Mouse (Mus musculus) left cerebral cortex, adult 2 months (tissue): Measurements from ENCODE around the gene Pgm5. TPM values are rescaled to one million over a fixed set of nuclear protein-coding genes. Genes with fewer than 3 reads are reported as not detected.

Experiments
- DNase-seq, 2 experiments: peaks; one replicate each; pipeline ENCODE4 v3.0.0; 2021 to 2022; ENCODE audit warnings: low spot score in 2 of 2, mixed read lengths in 1 of 2; ENCODE audit errors: extremely low spot score in 1 of 2
- H3K27ac ChIP-seq: fragments of 200-600 bp; 2 replicates; pipeline ENCODE4 v1.8.1; 2022
- H3K4me3 ChIP-seq: fragments of 200-600 bp; 2 replicates; pipeline ENCODE4 v1.8.1; 2022
- CTCF ChIP-seq: fragments of 200-600 bp; IDR thresholded peaks from 2 replicates; pipeline ENCODE4 v1.8.1; 2022; ENCODE audit warnings: antibody characterized with exemption, mild to moderate bottlenecking, moderate library complexity
- intact Hi-C: fragments of 180-260 bp; cut with DNase I; formaldehyde crosslinking; loops from one replicate; pipeline ENCODE4 v1.15.1; 2025
- total RNA-seq, 2 experiments: library from RNA; stranded (reverse); gene quantifications; 2 replicates each; pipeline ENCODE4 v1.2.3; 2021

The Pgm5 gene
- total RNA-seq, 2 experiments from 2014 or later: 6.2 to 6.3 TPM

DNA sequence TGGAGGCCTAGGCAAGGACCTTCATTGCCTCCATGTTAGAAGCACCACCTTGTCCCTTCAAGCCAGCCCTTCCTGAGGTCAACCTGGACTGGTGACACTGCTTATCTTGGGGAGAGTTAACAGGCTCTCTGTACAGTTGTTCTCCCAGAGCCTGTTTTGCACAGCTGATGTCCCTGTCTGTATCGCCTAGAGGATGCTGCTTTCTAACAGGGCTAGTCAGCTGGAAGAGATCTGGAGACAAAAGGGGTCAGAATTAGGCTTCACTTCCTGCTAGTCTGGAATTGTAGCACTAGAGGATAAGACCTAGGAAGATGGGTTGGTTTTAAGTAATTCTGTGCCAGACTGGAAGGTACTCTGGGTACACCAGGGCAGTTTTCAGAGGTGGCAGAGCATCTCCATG lies 163.7 kb downstream of the Pgm5 start:
- no peak for TF ChIP-seq CTCF
- intact Hi-C loops: no loop called here
- DNase-seq: no peak
- no peak overlapping the region for H3K27ac ChIP-seq
- H3K4me3 ChIP-seq: no peak overlapping the region

DNA sequence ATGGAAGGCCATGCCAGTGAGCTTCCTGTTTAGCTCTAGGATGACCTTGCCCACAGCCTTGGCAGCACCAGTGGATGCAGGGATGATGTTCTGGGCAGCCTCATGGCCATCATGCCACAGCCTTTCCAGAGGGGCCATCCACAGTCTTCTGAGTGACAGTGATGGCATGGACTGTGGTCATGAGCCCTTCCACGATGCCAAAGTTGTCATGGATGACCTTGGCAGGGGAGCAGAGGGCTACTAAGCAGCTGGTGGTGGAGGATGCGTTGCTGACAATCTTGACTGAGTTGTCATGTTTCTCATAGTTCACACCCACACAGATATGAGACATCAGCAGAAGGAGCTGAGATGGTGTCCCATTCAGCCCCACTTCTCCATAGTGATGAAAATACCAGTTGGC lies 169.0 kb downstream of the Pgm5 start:
- DNase-seq: no peak
- intact Hi-C loops: no loop called here
- Histone ChIP-seq H3K4me3 (no peak overlapping the region), H3K27ac (no peak overlapping the region)
- TF ChIP-seq CTCF: no peak

DNA sequence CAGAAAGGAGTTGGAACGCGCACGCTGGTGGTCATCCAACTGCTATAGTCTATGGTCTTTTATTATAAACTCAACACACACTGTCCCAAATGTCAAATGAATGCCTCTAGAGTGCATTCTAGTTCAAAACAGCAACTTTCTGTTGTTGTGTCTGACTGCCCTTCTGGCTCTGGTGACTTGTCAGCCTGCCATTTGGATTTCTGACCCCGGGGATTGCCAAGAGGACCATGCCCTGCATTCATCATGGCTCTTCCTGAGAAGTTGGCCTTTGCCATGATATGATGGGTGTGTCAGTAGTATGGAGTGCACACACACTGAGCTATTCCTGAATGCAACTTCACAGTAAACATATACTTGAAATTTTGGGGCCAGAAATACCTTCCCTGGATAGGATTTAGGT lies 172.1 kb downstream of the Pgm5 start:
- no peak overlapping the region for H3K4me3 ChIP-seq
- no peak for TF ChIP-seq CTCF
- no peak for DNase-seq
- H3K27ac ChIP-seq: no peak overlapping the region
- intact Hi-C loops: no loop called here

DNA sequence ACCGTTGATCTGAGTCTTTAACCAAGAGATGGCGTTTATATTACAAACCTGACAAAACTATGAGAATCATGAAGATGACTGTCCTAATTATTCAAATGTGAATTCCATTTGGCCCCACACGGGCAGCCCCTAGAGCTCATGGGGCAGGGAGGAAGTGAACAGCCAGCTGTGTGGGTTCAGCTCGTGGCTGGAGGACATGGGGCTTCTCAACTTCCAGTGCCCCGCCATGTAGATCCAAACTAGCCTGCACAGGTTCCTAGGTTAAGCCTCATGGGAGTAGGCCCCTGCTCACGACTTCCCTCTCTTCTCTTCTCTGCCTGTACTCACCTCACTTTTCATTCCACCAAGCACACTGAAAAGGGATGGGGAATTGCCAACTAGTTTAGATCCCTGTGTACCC lies 173.3 kb downstream of the Pgm5 start:
- no peak for DNase-seq
- no peak overlapping the region for H3K4me3 ChIP-seq
- no peak for TF ChIP-seq CTCF
- intact Hi-C loops: no loop called here
- no peak overlapping the region for H3K27ac ChIP-seq

DNA sequence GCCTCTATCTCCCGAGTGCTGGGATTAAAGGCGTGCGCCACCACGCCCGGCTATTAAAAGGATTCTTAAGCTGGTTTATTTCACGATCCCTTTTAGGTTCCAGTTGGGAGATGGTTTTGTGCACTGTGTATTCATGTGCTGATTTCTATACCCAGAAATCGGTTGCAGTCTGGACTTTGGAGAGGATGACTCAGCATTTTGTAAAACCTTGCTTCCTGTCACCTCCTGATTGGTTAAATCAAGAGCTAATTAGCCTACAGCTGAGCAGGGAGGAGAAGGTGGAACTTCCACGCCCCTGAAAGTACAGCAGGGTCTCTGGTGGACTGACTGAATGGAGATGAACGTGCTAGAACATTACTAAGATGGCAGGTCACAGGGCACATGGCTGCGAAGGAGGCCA lies 175.2 kb downstream of the Pgm5 start:
- TF ChIP-seq CTCF: no peak
- DNase-seq: no peak
- Histone ChIP-seq H3K27ac (no peak overlapping the region), H3K4me3 (no peak overlapping the region)
- intact Hi-C loops: no loop called here

DNA sequence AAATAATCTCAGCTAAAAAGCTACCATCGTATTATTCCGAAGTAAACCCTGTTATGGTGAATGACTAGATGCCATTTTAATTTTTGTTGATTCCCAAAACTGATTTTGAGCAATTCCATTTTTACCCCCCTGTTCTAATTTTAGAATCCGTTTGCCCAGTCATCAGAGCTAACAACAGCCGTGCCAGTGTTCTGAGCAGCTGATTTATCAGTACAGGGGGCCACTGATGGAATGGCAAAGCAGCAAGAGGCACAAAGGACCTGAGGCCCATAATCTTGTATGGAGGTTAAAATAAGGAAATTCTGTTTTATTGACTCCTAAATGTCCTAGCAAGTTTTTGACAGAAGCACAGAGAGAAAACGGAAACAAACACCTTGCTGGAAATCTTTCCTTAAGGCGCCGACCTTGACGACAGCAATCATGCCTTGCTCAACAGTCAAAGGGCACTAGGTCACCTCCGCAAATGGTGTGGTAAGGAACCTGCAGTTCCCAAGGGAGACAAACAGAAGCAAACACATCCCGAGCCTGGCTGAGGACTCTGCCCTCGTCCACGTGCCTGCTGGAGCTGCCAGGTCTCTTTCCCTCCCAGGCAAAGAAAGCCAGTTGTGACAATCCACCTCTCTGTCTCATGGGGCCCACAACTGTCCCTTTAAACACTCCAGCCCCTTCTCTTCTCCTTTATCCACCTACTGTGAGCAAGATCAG lies 178.5 kb downstream of the Pgm5 start:
- intact Hi-C loops: no loop called here
- no peak for TF ChIP-seq CTCF
- no peak for DNase-seq
- Histone ChIP-seq H3K27ac (no peak overlapping the region), H3K4me3 (no peak overlapping the region)

DNA sequence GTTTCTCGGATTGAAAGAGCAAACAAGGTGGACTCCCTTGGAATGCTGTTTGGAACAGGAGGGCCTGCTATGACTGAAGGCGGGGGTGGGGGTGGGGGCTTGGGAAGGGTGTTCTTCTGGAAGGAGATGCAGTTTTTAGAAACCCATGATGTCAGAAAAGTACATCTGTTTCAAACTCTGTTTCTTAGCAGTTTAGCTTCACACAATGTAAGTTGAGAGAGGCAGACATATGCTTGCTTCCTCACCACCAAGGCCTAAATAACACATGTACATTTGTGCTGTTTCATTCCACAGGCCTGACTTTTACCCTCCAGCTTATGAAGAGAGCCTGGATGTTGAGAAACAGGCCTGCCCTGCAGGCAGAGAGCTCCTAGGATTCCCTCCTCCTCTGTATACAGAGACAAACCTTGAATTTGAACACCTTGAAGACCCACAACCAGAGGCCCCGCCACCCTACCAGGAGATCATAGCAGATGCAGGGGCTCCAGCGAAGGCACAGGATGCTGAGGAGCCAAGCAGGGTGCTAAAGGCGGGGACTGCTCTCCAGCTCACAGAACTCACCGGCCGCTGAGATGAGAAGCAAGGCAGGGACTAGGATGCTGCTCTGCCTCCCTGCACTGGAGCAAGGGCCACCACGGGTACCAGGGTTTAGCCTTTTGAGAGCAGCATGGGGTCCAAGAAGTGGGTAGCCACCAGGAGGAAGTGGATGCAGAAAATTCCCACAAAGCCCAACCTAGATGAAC lies 184.2 kb downstream of the Pgm5 start:
- no peak for TF ChIP-seq CTCF
- H3K4me3 ChIP-seq: no peak overlapping the region
- intact Hi-C loops: no loop called here
- H3K27ac ChIP-seq: no peak overlapping the region
- DNase-seq: no peak

DNA sequence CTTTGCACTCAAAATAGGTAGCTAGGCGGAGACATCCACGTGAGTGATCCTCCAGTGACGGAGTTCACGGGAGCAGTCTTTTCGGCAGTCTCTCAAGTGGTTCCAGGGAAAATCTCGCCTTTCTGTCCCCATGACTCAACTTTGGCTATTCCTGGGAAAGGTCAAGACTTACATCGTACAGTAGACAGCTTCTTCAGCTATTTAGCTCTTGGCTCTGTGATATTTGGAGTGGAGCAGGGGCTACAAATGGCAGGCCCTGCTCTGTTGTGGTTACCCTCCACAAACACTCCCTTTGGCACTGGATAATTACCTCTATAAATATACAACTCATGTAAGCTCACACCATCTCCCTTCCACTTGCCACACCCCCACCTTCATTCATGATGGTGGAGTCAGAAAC lies 185.2 kb downstream of the Pgm5 start:
- no peak for TF ChIP-seq CTCF
- no peak for DNase-seq
- no peak overlapping the region for H3K27ac ChIP-seq
- intact Hi-C loops: no loop called here
- H3K4me3 ChIP-seq: no peak overlapping the region

DNA sequence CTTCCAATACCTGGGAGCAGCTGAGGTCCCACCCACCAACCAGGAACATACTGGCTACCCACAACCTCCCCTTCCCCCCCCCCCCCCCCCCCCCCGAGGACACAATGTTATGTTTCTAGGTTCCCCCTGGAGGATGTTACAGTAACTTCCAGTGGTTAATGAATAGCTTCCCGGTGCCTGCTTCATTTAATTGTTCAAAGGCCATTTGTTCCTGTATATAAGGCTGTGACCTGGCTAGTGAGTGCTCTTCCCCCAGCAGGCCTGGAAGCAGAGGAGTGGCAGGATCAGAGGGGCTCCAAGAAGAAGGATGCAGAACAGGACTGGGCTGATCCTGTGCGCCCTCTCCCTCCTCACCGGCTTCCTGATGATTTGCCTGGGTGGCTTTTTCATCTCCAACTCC lies 187.9 kb downstream of the Pgm5 start, which contains the start of gene Tmem252:
Gene Tmem252 (plus strand): TSS at position 247 of the 400 bp plus-strand sequence.
- no peak for DNase-seq
- peak within 1 kb of the TSS; percentile 1; the same call in 1 of the 2 replicates for H3K27ac ChIP-seq
- no peak for TF ChIP-seq CTCF
- no peak within 1 kb of the TSS for H3K4me3 ChIP-seq
- intact Hi-C loops: no loop called here

DNA sequence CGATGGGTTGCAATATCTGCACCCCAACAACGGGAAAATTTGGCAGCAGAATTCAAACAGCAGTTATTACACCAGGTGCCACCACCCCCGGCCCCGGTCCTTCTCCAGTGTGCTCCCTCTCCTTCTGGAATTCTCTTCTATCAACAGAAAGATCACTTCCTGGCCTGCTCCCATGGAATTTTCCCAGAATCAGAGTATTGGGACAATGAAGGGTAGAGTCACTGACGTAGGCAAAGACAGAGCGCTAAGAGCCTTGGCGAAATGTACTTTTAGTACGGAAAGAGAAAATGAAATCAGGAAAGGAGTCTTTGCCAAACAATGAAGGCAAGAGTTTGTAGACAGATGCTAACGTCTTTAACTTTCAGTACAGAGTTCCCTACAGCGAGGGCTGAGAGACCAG lies 188.3 kb downstream of the Pgm5 start:
- no peak for TF ChIP-seq CTCF
- intact Hi-C loops: no loop called here
- Histone ChIP-seq H3K4me3 (no peak overlapping the region), H3K27ac (peak overlapping the region; percentile 1; the same call in 1 of the 2 replicates)
- DNase-seq: no peak

DNA sequence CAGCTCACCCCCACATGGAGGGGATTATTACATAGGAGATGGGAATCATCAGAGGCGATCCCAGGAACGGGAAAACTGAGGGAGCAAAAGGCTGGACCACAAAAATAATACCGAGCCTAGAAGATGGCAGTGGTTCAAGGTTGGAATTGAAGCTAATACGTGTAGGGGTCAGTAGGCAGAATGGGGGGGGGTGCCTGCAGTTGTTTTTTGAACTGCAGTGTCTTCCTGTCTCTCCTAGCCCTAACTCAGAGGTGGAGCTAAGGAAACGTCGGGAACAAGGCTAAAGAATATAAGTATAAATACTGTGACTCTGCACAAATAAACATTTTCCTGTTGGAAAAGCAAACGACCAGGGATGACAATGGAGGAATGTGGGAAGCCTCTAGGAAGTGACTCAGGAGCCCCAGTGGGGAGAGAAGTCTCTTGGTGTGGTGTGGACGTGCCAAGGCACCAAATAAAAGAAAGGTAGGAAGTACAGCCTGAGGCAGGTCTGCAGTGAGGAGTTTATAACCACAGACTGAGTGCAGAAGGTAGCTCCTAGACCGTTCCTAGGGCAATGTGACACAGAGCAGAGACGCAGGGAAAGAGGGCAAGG lies 189.2 kb downstream of the Pgm5 start:
- peak overlapping the region; percentile 1; the same call in 1 of the 2 replicates for H3K27ac ChIP-seq
- TF ChIP-seq CTCF: no peak
- intact Hi-C loops: no loop called here
- no peak overlapping the region for H3K4me3 ChIP-seq
- DNase-seq: no peak

DNA sequence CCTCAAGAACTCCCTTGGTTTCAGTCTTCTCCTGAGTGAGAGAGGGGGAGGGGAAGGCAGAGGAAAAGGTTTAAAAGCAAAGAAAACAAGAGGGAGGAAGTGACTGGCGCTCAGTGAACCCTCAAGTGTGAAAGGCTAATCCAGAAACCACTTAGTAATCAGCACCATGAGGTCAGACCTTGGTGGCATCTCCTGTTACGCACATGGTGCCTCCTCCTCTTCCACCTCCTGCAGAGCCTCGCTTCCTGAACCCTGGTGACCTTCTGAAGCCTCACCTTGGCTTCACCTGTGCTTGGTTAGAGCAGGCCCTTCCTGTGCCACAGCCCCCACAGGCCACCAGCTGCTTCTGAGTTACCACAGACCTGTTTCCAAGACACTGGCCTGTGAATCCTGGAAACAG lies 190.1 kb downstream of the Pgm5 start:
- no peak overlapping the region for H3K27ac ChIP-seq

More for the DNA sequence above, 190.1 kb downstream of the Pgm5 start:
- no peak for TF ChIP-seq CTCF
- intact Hi-C loops: no loop called here
- no peak overlapping the region for H3K4me3 ChIP-seq
- DNase-seq: no peak
